Mouse (Mus musculus) embryonic facial prominence, embryonic 13.5 days (tissue): ENCODE results near the gene Dnaaf5. TPM values are rescaled to one million over a fixed set of nuclear protein-coding genes. Genes with fewer than 3 reads are reported as not detected.

Experiments
- ATAC-seq: fragments of 200-750 bp; cut with Nextera tagmentation; 2 replicates; pipeline ENCODE4 v1.8.0; 2017; ENCODE audit warnings: low read depth; ENCODE audit not compliant: insufficient number of reproducible peaks, insufficient read depth, low FRiP score, low TSS enrichment
- H3K27ac ChIP-seq: fragments of 300-500 bp; sonication (generic); 2 replicates; pipeline ENCODE4 v1.5.1; 2015; ENCODE audit warnings: moderate library complexity, mild to moderate bottlenecking, inconsistent platforms
- H3K27me3 ChIP-seq: fragments of 300-500 bp; sonication (generic); 2 replicates; pipeline ENCODE4 v1.6.1; 2015; ENCODE audit warnings: mild to moderate bottlenecking, inconsistent platforms
- H3K36me3 ChIP-seq: fragments of 300-500 bp; sonication (generic); 2 replicates; pipeline ENCODE4 v1.6.1; 2015; ENCODE audit warnings: mild to moderate bottlenecking, inconsistent platforms
- H3K4me1 ChIP-seq: fragments of 300-500 bp; sonication (generic); 2 replicates; pipeline ENCODE4 v1.6.1; 2015; ENCODE audit warnings: inconsistent platforms
- H3K4me2 ChIP-seq: fragments of 300-500 bp; sonication (generic); 2 replicates; pipeline ENCODE4 v1.6.1; 2015; ENCODE audit warnings: moderate library complexity, mild to moderate bottlenecking, inconsistent platforms
- H3K4me3 ChIP-seq: fragments of 300-500 bp; sonication (generic); 2 replicates; pipeline ENCODE4 v1.5.1; 2015; ENCODE audit warnings: mild to moderate bottlenecking, inconsistent platforms
- H3K9ac ChIP-seq: fragments of 300-500 bp; sonication (generic); 2 replicates; pipeline ENCODE4 v1.6.1; 2015; ENCODE audit warnings: mild to moderate bottlenecking, inconsistent platforms
- H3K9me3 ChIP-seq: fragments of 300-500 bp; sonication (generic); 2 replicates; pipeline ENCODE4 v1.6.1; 2016; ENCODE audit warnings: inconsistent platforms
- WGBS: fragments of 180-500 bp; shearing (Covaris S2); methylation state at CpG from one replicate; pipeline ENCODE4 v1.1.7; 2015; ENCODE audit warnings: mixed read lengths; 5-methylcytosine and 5-hydroxymethylcytosine counted together
- polyA plus RNA-seq: library from polyadenylated mRNA; unstranded; fragments of >200 nt; fragmentation: Nextera tagmentation; extraction: Ambion mirVana; gene quantifications from 2 replicates; pipeline ENCODE4 v1.2.1, GENCODE M21; 2015

The Dnaaf5 gene
- polyA plus RNA-seq, 1 experiment from 2014 or later: 4.4 TPM

- Histone ChIP-seq H3K27me3 (no peaks in the 10 kb centered on the region), H3K4me2 (no peak overlapping the region), H3K36me3 (peaks cover 66% of the 10 kb centered on the region), H3K9ac (peak overlapping the region; percentile 7; the same call in 1 of the 2 replicates), H3K27ac (peak overlapping the region; percentile 8; the same call in 1 of the 2 replicates), H3K4me3 (no peak overlapping the region), H3K9me3 (no peaks in the 10 kb centered on the region), H3K4me1 (0 out of 2 replicates have a peak, but pooled peaks cover 4% of the 10 kb centered on the region)
- ATAC-seq: no peak
- 84% methylated on average over 10 of the region's 10 CpGs for WGBS
These were observed 24.1 kb downstream of the Dnaaf5 start for GRCm38 (mm10) chr5:139174141-139174540.

DNA sequence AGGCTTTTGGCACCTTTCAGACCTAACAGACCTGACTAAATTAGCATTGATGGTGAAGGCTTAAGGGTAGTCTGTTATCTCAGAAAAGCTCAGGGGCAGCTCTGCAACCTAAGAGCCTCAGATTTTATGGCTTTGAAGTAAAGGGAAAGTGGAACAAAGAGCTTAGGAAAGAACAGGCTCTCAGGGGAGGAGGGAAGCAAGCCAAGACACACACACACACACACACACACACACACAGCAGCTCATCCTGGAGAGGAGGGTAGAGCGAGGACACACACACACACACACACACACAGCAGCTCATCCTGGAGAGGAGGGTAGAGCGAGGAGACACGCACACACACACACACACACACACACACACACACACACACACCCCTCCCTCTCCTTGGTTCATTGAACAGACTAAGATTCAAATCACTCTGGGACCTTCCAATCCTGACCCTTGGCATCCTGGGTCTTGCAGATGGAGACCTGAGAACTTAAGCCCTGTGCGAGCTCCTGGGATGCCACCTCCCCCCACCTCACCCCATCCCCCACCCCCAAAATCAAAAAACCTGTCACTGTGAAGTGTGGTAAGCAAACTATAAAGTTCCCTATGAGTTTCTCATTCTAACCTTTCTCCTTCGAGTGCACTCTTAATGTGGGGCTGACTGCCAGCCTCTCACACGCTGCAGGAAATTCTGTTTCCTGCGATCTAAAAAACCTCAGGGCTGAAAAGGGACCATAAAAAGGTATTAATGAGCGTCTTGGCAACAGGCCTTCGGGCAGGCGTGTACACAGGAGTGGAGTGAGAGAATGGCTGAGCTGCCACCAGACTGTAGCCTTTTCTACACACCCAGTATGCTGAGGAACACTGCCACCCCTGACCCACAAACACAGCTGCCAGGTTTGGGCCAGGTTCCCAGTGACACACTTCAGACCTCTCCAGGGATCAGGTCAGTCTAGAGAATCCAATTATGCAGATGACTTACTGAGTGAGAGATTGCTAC lies 24.8 kb downstream of the Dnaaf5 start:
- WGBS: 69% methylated on average over 9 of the region's 10 CpGs
- no peak overlapping the region for H3K4me2 ChIP-seq
- H3K4me1 ChIP-seq: 0 out of 2 replicates have a peak, but pooled peaks cover 4% of the 10 kb centered on the region
- H3K9ac ChIP-seq: no peak overlapping the region
- H3K27me3 ChIP-seq: no peaks in the 10 kb centered on the region
- H3K9me3 ChIP-seq: no peaks in the 10 kb centered on the region
- peak overlapping the region; percentile 22; the same call in 1 of the 2 replicates for H3K27ac ChIP-seq
- ATAC-seq: no peak
- H3K36me3 ChIP-seq: peaks cover 71% of the 10 kb centered on the region
- no peak overlapping the region for H3K4me3 ChIP-seq

DNA sequence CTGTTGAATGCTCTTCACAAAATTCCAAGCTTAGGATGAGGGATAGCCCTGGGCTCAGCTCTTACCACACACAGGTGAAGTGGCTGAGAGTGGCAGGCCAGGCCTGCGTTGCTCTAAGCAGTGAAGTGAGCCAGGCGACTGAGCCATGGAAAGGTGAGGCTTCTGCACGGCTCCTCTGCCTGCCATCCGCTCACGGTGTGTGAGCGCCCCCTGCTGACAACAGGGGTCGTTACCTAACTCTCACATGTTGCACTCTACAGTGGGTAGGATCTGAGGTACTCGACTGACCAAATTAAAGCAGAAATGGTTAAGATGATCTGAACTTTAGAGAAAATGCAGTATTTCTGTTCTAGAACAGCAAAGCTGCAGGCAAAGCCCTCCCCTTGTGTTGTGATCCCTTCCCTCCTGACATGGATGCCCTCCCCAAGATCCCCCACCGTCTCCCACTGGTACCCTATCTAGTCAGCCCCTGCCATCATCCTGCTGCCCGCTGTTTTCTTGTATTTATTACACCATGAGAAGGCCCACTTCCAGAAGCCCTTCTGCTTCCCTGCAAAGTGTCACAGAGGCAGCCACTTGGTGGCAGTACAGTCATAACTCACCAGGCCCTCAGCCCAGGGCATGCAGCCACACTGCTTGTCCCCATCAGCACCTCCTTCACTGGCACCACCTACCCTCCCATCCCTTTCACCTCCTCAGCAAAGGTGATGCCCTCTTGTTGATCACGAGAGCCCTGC lies 29.0 kb downstream of the Dnaaf5 start:
- no peak overlapping the region for H3K9ac ChIP-seq
- ATAC-seq: peak; percentile 65; the same call in 1 of the 2 replicates
- H3K4me1 ChIP-seq: 0 out of 2 replicates have a peak, but pooled peaks cover 4% of the 10 kb centered on the region
- peaks cover 78% of the 10 kb centered on the region for H3K36me3 ChIP-seq
- no peaks in the 10 kb centered on the region for H3K9me3 ChIP-seq
- H3K4me2 ChIP-seq: no peak overlapping the region
- no peak overlapping the region for H3K27ac ChIP-seq
- WGBS: 26% methylated on average over 11 of the region's 11 CpGs
- H3K4me3 ChIP-seq: no peak overlapping the region
- no peaks in the 10 kb centered on the region for H3K27me3 ChIP-seq

DNA sequence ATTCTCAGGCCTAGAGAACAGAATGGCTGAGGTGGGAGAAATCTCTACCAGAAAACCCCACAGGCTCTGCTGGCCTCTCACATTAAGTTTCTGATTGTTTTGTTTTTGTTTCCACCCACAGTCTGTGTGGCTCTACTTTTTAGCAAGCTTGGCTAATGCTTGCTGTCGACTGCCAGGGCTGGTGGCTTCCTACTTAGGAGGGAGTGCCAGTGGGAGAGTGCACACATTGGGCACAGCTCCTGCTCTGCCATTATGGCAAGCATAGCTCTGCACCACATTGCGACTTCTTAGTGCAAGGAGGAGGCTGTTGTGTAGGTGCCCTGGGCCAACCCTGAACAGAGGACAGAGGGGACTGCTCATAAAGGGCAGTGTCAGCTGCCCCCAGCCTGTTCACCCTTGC lies 33.1 kb downstream of the Dnaaf5 start:
- H3K36me3 ChIP-seq: peaks cover 88% of the 10 kb centered on the region

GRCm38 (mm10) chr5:139183601-139184000 lies 33.6 kb downstream of the Dnaaf5 start:
- 89% methylated on average over 9 of the region's 9 CpGs for WGBS
- H3K36me3 ChIP-seq: peaks cover 85% of the 10 kb centered on the region
- H3K9me3 ChIP-seq: no peaks in the 10 kb centered on the region
- no peak for ATAC-seq
- H3K27me3 ChIP-seq: no peaks in the 10 kb centered on the region
- H3K4me1 ChIP-seq: no peaks in the 10 kb centered on the region
- no peak overlapping the region for H3K4me2 ChIP-seq
- H3K27ac ChIP-seq: no peak overlapping the region
- H3K4me3 ChIP-seq: no peak overlapping the region
- no peak overlapping the region for H3K9ac ChIP-seq

More for the DNA sequence above, 33.1 kb downstream of the Dnaaf5 start:
- ATAC-seq: no peak
- Histone ChIP-seq H3K9ac (no peak overlapping the region), H3K9me3 (no peaks in the 10 kb centered on the region), H3K4me2 (no peak overlapping the region), H3K27me3 (no peaks in the 10 kb centered on the region), H3K4me3 (no peak overlapping the region), H3K27ac (no peak overlapping the region), H3K4me1 (no peaks in the 10 kb centered on the region)
- 93% methylated on average over 2 of the region's 2 CpGs for WGBS

GRCm38 (mm10) chr5:139184897-139185296 lies 34.9 kb downstream of the Dnaaf5 start:
- ATAC-seq: no peak
- H3K27ac ChIP-seq: no peak overlapping the region
- H3K36me3 ChIP-seq: peaks cover 79% of the 10 kb centered on the region
- H3K9me3 ChIP-seq: no peaks in the 10 kb centered on the region
- WGBS: 91% methylated on average over 4 of the region's 4 CpGs
- H3K4me2 ChIP-seq: no peak overlapping the region
- no peaks in the 10 kb centered on the region for H3K4me1 ChIP-seq
- H3K27me3 ChIP-seq: no peaks in the 10 kb centered on the region
- H3K4me3 ChIP-seq: no peak overlapping the region
- H3K9ac ChIP-seq: no peak overlapping the region

GRCm38 (mm10) chr5:139189726-139190125 lies 39.7 kb downstream of the Dnaaf5 start:
- 94% methylated on average over 5 of the region's 5 CpGs for WGBS
- Histone ChIP-seq H3K9ac (no peak overlapping the region), H3K27me3 (no peaks in the 10 kb centered on the region), H3K27ac (no peak overlapping the region), H3K36me3 (peaks cover 32% of the 10 kb centered on the region), H3K4me1 (no peaks in the 10 kb centered on the region), H3K4me3 (no peak overlapping the region), H3K9me3 (no peaks in the 10 kb centered on the region), H3K4me2 (no peak overlapping the region)
- no peak for ATAC-seq

DNA sequence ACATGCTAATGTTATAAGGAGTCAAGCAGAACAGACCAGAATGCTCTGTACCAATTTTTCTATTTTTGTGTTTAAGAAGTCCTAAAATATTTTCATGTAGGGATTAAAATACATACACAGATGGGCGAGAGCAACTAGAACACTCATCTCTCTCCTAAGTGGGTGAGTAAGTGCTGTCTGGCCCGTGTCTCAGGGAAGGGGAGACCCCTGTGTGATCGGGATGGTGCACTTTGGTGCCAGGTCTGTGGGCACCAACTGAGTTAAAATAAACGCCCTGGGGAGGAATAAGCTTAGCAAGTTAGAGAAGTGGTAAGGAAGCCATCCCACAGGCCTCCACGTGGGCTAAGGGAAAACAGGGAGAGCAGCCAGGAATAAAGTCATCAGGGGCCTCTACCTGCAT lies 40.9 kb downstream of the Dnaaf5 start:
- no peaks in the 10 kb centered on the region for H3K27me3 ChIP-seq
- peaks cover 20% of the 10 kb centered on the region for H3K36me3 ChIP-seq
- no peaks in the 10 kb centered on the region for H3K9me3 ChIP-seq
- H3K4me1 ChIP-seq: no peaks in the 10 kb centered on the region
- H3K4me2 ChIP-seq: no peak overlapping the region
- 74% methylated on average over 5 of the region's 5 CpGs for WGBS
- no peak overlapping the region for H3K27ac ChIP-seq
- no peak for ATAC-seq
- no peak overlapping the region for H3K9ac ChIP-seq
- no peak overlapping the region for H3K4me3 ChIP-seq

- Histone ChIP-seq H3K9ac (no peak overlapping the region), H3K27me3 (no peaks in the 10 kb centered on the region), H3K9me3 (no peaks in the 10 kb centered on the region), H3K27ac (no peak overlapping the region), H3K4me1 (peaks cover 23% of the 10 kb centered on the region), H3K4me3 (no peak overlapping the region), H3K36me3 (no peaks in the 10 kb centered on the region; the same call in 1 of the 2 replicates), H3K4me2 (no peak overlapping the region)
- no peak for ATAC-seq
- 96% methylated on average over 3 of the region's 3 CpGs for WGBS
These were observed 48.8 kb downstream of the Dnaaf5 start for GRCm38 (mm10) chr5:139198779-139199178.

DNA sequence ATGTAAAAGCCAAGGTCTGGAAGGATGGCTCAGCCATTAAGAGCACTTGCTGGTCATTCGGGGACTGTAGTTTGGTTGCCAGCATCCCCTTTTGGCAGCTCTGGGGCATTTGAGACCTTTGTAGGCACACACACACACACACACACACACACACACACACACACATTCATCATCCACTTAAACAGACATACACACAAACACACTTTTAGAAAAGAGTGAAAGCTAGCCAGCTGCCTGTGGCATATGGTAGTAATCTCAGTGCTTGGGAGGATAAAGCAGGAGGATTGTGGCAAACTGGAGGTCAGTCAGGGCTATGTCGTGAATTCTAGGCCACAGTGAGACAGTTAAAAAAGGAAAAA lies 49.6 kb downstream of the Dnaaf5 start:
- Histone ChIP-seq H3K4me1 (peaks cover 23% of the 10 kb centered on the region), H3K36me3 (no peaks in the 10 kb centered on the region; the same call in 1 of the 2 replicates), H3K9ac (peak overlapping the region; percentile 92), H3K27ac (peak overlapping the region; percentile 88), H3K9me3 (no peaks in the 10 kb centered on the region), H3K4me2 (peak overlapping the region; percentile 76), H3K4me3 (peak overlapping the region; percentile 98), H3K27me3 (no peaks in the 10 kb centered on the region)
- WGBS: 42% methylated on average over 2 of the region's 2 CpGs
- ATAC-seq: no peak

GRCm38 (mm10) chr5:139199995-139200769 lies 50.2 kb downstream of the Dnaaf5 start, which contains the start of gene Sun1:
Sun1 (plus strand) TSS chr5:139200637.
- Histone ChIP-seq H3K4me3 (peak within 1 kb of the TSS; percentile 98), H3K4me2 (peak within 1 kb of the TSS; percentile 76), H3K27ac (peak within 1 kb of the TSS; percentile 88), H3K4me1 (peaks cover 25% of the 10 kb centered on the region), H3K9ac (peak within 1 kb of the TSS; percentile 92), H3K27me3 (no peaks in the 10 kb centered on the region), H3K9me3 (no peaks in the 10 kb centered on the region), H3K36me3 (no peaks in the 10 kb centered on the region; the same call in 1 of the 2 replicates)
- under 1% methylated on average over 58 of the region's 64 CpGs for WGBS
- peak; percentile 98 for ATAC-seq
